Mouse (Mus musculus): ENCODE measurements around the gene Samd4b. TPM values are rescaled to one million over a fixed set of nuclear protein-coding genes. Genes with fewer than 3 reads are reported as not detected.
A peak's percentile ranks its signal among the peaks of the same experiment; 100 is the strongest.
"Not testable (repeated sequence)": the region's sequence is repeated elsewhere in the genome, so short reads cannot be mapped to it uniquely, and the experiment has no call there.

The Samd4b gene
- total and polyA plus RNA-seq, 3 experiments = 6.4 to 45.9 TPM; not detected in 1

DNA sequence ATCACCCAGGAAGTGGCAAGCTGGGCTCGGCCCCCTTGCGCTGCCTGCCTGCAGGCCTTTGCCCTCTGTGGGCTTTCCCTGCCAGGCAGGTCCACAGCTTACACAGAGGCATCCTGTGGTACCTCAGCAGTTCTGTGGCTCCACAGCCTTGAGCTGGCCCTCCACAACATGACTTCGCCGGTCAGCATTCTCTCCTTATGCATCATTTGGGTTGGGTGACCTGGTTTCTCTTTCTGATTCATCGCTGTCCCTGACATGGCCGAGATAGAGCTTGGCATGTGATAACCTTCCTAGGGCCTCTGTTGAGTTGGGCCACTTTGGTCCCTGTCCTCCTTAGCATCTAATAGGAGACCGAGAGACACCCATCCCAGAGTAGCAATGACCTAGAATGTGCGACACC is 8.0 kb upstream of the Samd4b start (continued):
- TF ChIP-seq EP300 (IDR thresholded peaks at IDR 0.05; ENCODE audit: low read depth in 1 of 2, low read length in 2 of 2) = no peak

DNA sequence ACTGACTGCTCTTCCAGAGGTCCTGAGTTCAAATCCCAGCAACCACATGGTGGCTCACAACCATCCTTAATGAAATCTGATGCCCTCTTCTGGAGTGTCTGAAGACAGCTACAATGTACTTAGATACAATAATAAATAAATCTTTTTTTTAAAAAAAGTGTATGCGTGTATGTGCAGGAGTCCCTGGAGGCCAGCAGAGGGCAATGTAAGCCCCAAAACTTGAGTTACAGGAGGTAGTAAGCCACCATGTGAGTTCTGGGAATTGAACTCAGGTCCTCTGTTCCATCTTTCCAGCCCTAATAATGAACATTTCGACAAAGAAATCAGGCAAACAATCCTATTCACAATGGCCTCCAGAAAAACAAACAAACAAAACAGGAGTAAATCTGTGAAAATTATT is 5.8 kb upstream of the Samd4b start:
- not testable (repeated sequence) for H3K27ac ChIP-seq (ENCODE audit: control insufficient read depth, low read depth, low read length); H3K79me2 ChIP-seq (ENCODE audit: control insufficient read depth, insufficient read depth, low read length, poor library complexity); H3K4me3 ChIP-seq (ENCODE audit: control insufficient read depth in 1 of 2, insufficient read depth in 1 of 2, low read depth in 2 of 2, low read length in 2 of 2); H3K9ac ChIP-seq (ENCODE audit: control insufficient read depth, low read depth, low read length, poor library complexity, severe bottlenecking); H3K9me3 ChIP-seq (replicated peaks; ENCODE audit: insufficient read depth, low read length); H3K36me3 ChIP-seq (ENCODE audit: control insufficient read depth in 1 of 2, insufficient read depth in 2 of 2, low read length in 2 of 2); H3K4me1 ChIP-seq (ENCODE audit: control insufficient read depth in 1 of 2, insufficient read depth in 2 of 2, low read length in 2 of 2); H3K27me3 ChIP-seq (ENCODE audit: control insufficient read depth in 1 of 2, insufficient read depth in 2 of 2, low read length in 2 of 2)
- DNase-seq (ENCODE audit: low read depth, low spot score) = peak; percentile 70
- TF ChIP-seq ZNF384 (IDR thresholded peaks at IDR 0.05; ENCODE audit: low read depth, low read length) (peak; percentile 90), SMC3 (IDR thresholded peaks at IDR 0.05; ENCODE audit: low read depth, low read length) (peak; percentile 71), RAD21 (IDR thresholded peaks at IDR 0.05; ENCODE audit: low read depth, low read length) (peak; percentile 52), ZC3H11A (IDR thresholded peaks at IDR 0.05; ENCODE audit: low read depth, low read length) (peak; percentile 46), CTCF (IDR thresholded peaks at IDR 0.05 in 2 of 3, conservative IDR thresholded peaks at IDR 0.05 in 1 of 3; ENCODE audit: control insufficient read depth in 1 of 3, insufficient read depth in 1 of 3, low read depth in 2 of 3, low read length in 3 of 3, poor library complexity in 1 of 3, severe bottlenecking in 1 of 3) (peak; percentile 43 to 66 (median 62))

GRCm38 (mm10) chr7:28603136-28603535 is 5.2 kb upstream of the Samd4b start:
- H3K4me3 ChIP-seq (ENCODE audit: control insufficient read depth in 1 of 2, insufficient read depth in 1 of 2, low read depth in 2 of 2, low read length in 2 of 2) = no peak overlapping the region
- no peak overlapping the region for H3K9ac ChIP-seq (ENCODE audit: control insufficient read depth, low read depth, low read length, poor library complexity, severe bottlenecking)
- no peak overlapping the region for H3K27ac ChIP-seq (ENCODE audit: control insufficient read depth, low read depth, low read length)
- no peak for TF ChIP-seq TCF12 (IDR thresholded peaks at IDR 0.05; ENCODE audit: low read depth, low read length)
- no peak for TF ChIP-seq RCOR1 (IDR thresholded peaks at IDR 0.05; ENCODE audit: low read depth, low read length)
- no peak for TF ChIP-seq ZNF384 (IDR thresholded peaks at IDR 0.05; ENCODE audit: low read depth, low read length)
- TF ChIP-seq NRF1 (IDR thresholded peaks at IDR 0.05; ENCODE audit: insufficient read depth, low read depth, low read length, poor library complexity, severe bottlenecking) = no peak
- TF ChIP-seq USF1 (IDR thresholded peaks at IDR 0.05; ENCODE audit: low read depth, low read length) = no peak
- TF ChIP-seq MYB (IDR thresholded peaks at IDR 0.05; ENCODE audit: low read depth, low read length) = no peak
- no peaks in the 10 kb centered on the region for H3K27me3 ChIP-seq (ENCODE audit: control insufficient read depth in 1 of 2, insufficient read depth in 2 of 2, low read length in 2 of 2)
- no peaks in the 10 kb centered on the region for H3K79me2 ChIP-seq (ENCODE audit: control insufficient read depth, insufficient read depth, low read length, poor library complexity)
- 0 out of 4 replicates have a peak, but pooled peaks cover 0 to 5% of the 10 kb centered on the region in 2 experiments for H3K36me3 ChIP-seq (ENCODE audit: control insufficient read depth in 1 of 2, insufficient read depth in 2 of 2, low read length in 2 of 2)
- no peak for DNase-seq (ENCODE audit: low read depth, low spot score)
- H3K4me1 ChIP-seq (ENCODE audit: control insufficient read depth in 1 of 2, insufficient read depth in 2 of 2, low read length in 2 of 2) = no peaks in the 10 kb centered on the region
- no peaks in the 10 kb centered on the region for H3K9me3 ChIP-seq (replicated peaks; ENCODE audit: insufficient read depth, low read length)

- no peaks in the 10 kb centered on the region for H3K9me3 ChIP-seq (replicated peaks; ENCODE audit: insufficient read depth, low read length)
- TF ChIP-seq RAD21 (IDR thresholded peaks at IDR 0.05; ENCODE audit: low read depth, low read length) (peak; percentile 83), TBP (IDR thresholded peaks at IDR 0.05; ENCODE audit: low read depth, low read length) (no peak), CHD2 (IDR thresholded peaks at IDR 0.05; ENCODE audit: low read length) (no peak), TAL1 (IDR thresholded peaks at IDR 0.05; ENCODE audit: low read length) (no peak), USF1 (IDR thresholded peaks at IDR 0.05; ENCODE audit: low read depth, low read length) (no peak), POLR2AphosphoS2 (IDR thresholded peaks at IDR 0.05; ENCODE audit: low read length) (no peak), POLR2A (IDR thresholded peaks at IDR 0.05; ENCODE audit: control insufficient read depth in 1 of 2, insufficient read depth in 1 of 2, low read depth in 1 of 2, low read length in 2 of 2, poor library complexity in 1 of 2) (no peak), MXI1 (IDR thresholded peaks at IDR 0.05; ENCODE audit: low read depth, low read length) (no peak), E2F4 (IDR thresholded peaks at IDR 0.05; ENCODE audit: borderline replicate concordance, low read depth, low read length) (no peak), EP300 (IDR thresholded peaks at IDR 0.05; ENCODE audit: low read depth in 1 of 2, low read length in 2 of 2) (no peak), HCFC1 (IDR thresholded peaks at IDR 0.05; ENCODE audit: low read depth, low read length) (0 out of 2 replicates have a peak, but pooled peaks have one; percentile 29), POLR2AphosphoS5 (IDR thresholded peaks at IDR 0.05; ENCODE audit: borderline replicate concordance, low read depth, low read length) (no peak), BHLHE40 (IDR thresholded peaks at IDR 0.05; ENCODE audit: borderline replicate concordance, low read depth, low read length) (peak; percentile 32; the same call in 1 of the 2 replicates), RCOR1 (IDR thresholded peaks at IDR 0.05; ENCODE audit: low read depth, low read length) (no peak), JUND (IDR thresholded peaks at IDR 0.05; ENCODE audit: low read depth, low read length) (no peak), KAT2A (conservative IDR thresholded peaks at IDR 0.05; ENCODE audit: low read depth, low read length) (no peak), GATA1 (IDR thresholded peaks at IDR 0.05; ENCODE audit: low read depth, low read length) (no peak), NRF1 (IDR thresholded peaks at IDR 0.05; ENCODE audit: insufficient read depth, low read depth, low read length, poor library complexity, severe bottlenecking) (no peak)
These were observed 3.7 kb upstream of the Samd4b start for GRCm38 (mm10) chr7:28601668-28602067.

More at GRCm38 (mm10) chr7:28601668-28602067, 3.7 kb upstream of the Samd4b start:
- peaks cover 4 to 7% of the 10 kb centered on the region in 2 experiments for H3K4me1 ChIP-seq (ENCODE audit: control insufficient read depth in 1 of 2, insufficient read depth in 2 of 2, low read length in 2 of 2)
- peak; percentile 79 for DNase-seq (ENCODE audit: low read depth, low spot score)
- 0 out of 2 replicates have a peak overlapping the region, but pooled peaks have one; percentile 26 for H3K9ac ChIP-seq (ENCODE audit: control insufficient read depth, low read depth, low read length, poor library complexity, severe bottlenecking)
- H3K36me3 ChIP-seq (ENCODE audit: control insufficient read depth in 1 of 2, insufficient read depth in 2 of 2, low read length in 2 of 2) = peaks cover 0 to 11% of the 10 kb centered on the region in 2 experiments; a peak in 2 of 4 replicates
- H3K4me3 ChIP-seq (ENCODE audit: control insufficient read depth in 1 of 2, insufficient read depth in 1 of 2, low read depth in 2 of 2, low read length in 2 of 2) = no peak overlapping the region
- H3K27me3 ChIP-seq (ENCODE audit: control insufficient read depth in 1 of 2, insufficient read depth in 2 of 2, low read length in 2 of 2) = no peaks in the 10 kb centered on the region
- H3K79me2 ChIP-seq (ENCODE audit: control insufficient read depth, insufficient read depth, low read length, poor library complexity) = peaks cover 11% of the 10 kb centered on the region
- H3K27ac ChIP-seq (ENCODE audit: control insufficient read depth, low read depth, low read length) = no peak overlapping the region

Data from MEL (cell line).